Mouse (Mus musculus) heart, embryonic 12.5 days (tissue): ENCODE results near the gene Coro1a. TPM values are rescaled to one million over a fixed set of nuclear protein-coding genes. Genes with fewer than 3 reads are reported as not detected.

Source experiments
- ATAC-seq: fragments of 200-750 bp; cut with Nextera tagmentation; 2 replicates; pipeline ENCODE4 v1.8.0; 2017; ENCODE audit warnings: moderate TSS enrichment, moderate library complexity; ENCODE audit not compliant: insufficient number of reproducible peaks, low FRiP score
- H3K27ac ChIP-seq: fragments of 300-500 bp; sonication (generic); 2 replicates; pipeline ENCODE4 v1.5.1; 2016; ENCODE audit warnings: mild to moderate bottlenecking, moderate library complexity; ENCODE audit not compliant: poor library complexity, severe bottlenecking
- H3K27me3 ChIP-seq: fragments of 300-500 bp; sonication (generic); replicated peaks from 2 replicates; pipeline ENCODE4 v1.6.1; 2016; ENCODE audit warnings: mild to moderate bottlenecking, moderate library complexity
- H3K36me3 ChIP-seq: fragments of 300-500 bp; sonication (generic); 2 replicates; pipeline ENCODE4 v1.6.1; 2016; ENCODE audit warnings: mild to moderate bottlenecking, moderate library complexity
- H3K4me1 ChIP-seq: fragments of 300-500 bp; sonication (generic); replicated peaks from 2 replicates; pipeline ENCODE4 v1.6.1; 2016; ENCODE audit warnings: mild to moderate bottlenecking
- H3K4me2 ChIP-seq: fragments of 300-500 bp; sonication (generic); 2 replicates; pipeline ENCODE4 v1.6.1; 2016; ENCODE audit warnings: mild to moderate bottlenecking, moderate library complexity
- H3K4me3 ChIP-seq: fragments of 300-500 bp; sonication (generic); 2 replicates; pipeline ENCODE4 v1.5.1; 2016; ENCODE audit warnings: mild to moderate bottlenecking
- H3K9ac ChIP-seq: fragments of 300-500 bp; sonication (generic); 2 replicates; pipeline ENCODE4 v1.6.1; 2016; ENCODE audit warnings: mild to moderate bottlenecking, moderate library complexity
- H3K9me3 ChIP-seq: fragments of 300-500 bp; sonication (generic); replicated peaks from 2 replicates; pipeline ENCODE4 v1.6.1; 2016; ENCODE audit warnings: mild to moderate bottlenecking, moderate library complexity
- WGBS: fragments of 180-500 bp; shearing (Covaris S2); methylation state at CpG from one replicate; pipeline ENCODE4 v1.1.7; 2016; 5-methylcytosine and 5-hydroxymethylcytosine counted together
- polyA plus RNA-seq: library from polyadenylated mRNA; unstranded; fragments of >200 nt; fragmentation: Nextera tagmentation; extraction: Ambion mirVana; gene quantifications from 2 replicates; pipeline ENCODE4 v1.2.1, GENCODE M21; 2016

Gene Coro1a
- polyA plus RNA-seq, 1 experiment from 2014 or later: 9.8 TPM

GRCm38 (mm10) chr7:126704121-126704980, 3.2 kb downstream of the Coro1a start:
- 4% methylated on average over 39 of the region's 39 CpGs for WGBS

GRCm38 (mm10) chr7:126703757-126704077, 3.9 kb downstream of the Coro1a start:
- ATAC-seq: no peak
- Histone ChIP-seq H3K4me2 (peak overlapping the region; percentile 66), H3K9me3 (no peaks in the 10 kb centered on the region), H3K9ac (no peak overlapping the region), H3K4me3 (no peak overlapping the region), H3K4me1 (peaks cover 26% of the 10 kb centered on the region), H3K36me3 (no peaks in the 10 kb centered on the region), H3K27ac (no peak overlapping the region), H3K27me3 (peaks cover 53% of the 10 kb centered on the region)
- 29% methylated on average over 7 of the region's 7 CpGs for WGBS

More at GRCm38 (mm10) chr7:126704121-126704980, 3.2 kb downstream of the Coro1a start:
- Histone ChIP-seq H3K4me3 (peak overlapping the region; percentile 35), H3K36me3 (no peaks in the 10 kb centered on the region), H3K9ac (peak overlapping the region; percentile 27), H3K27me3 (peaks cover 53% of the 10 kb centered on the region), H3K4me1 (peaks cover 26% of the 10 kb centered on the region), H3K9me3 (peaks cover 3% of the 10 kb centered on the region; the same call in 1 of the 2 replicates), H3K27ac (no peak overlapping the region), H3K4me2 (peak overlapping the region; percentile 66)
- ATAC-seq: no peak

- H3K4me3 ChIP-seq: no peak overlapping the region
- H3K9ac ChIP-seq: no peak overlapping the region
- no peaks in the 10 kb centered on the region for H3K9me3 ChIP-seq
- ATAC-seq: no peak
- WGBS: 74% methylated on average over 12 of the region's 12 CpGs
- no peak overlapping the region for H3K27ac ChIP-seq
- H3K4me2 ChIP-seq: no peak overlapping the region
- H3K4me1 ChIP-seq: peaks cover 26% of the 10 kb centered on the region
- peaks cover 53% of the 10 kb centered on the region for H3K27me3 ChIP-seq
- no peaks in the 10 kb centered on the region for H3K36me3 ChIP-seq
These were observed 4.5 kb downstream of the Coro1a start for GRCm38 (mm10) chr7:126702861-126703756.

GRCm38 (mm10) chr7:126702358-126702757, 5.2 kb downstream of the Coro1a start:
- 62% methylated on average over 6 of the region's 6 CpGs for WGBS
- Histone ChIP-seq H3K9ac (no peak overlapping the region), H3K36me3 (no peaks in the 10 kb centered on the region), H3K9me3 (no peaks in the 10 kb centered on the region), H3K27me3 (peaks cover 46% of the 10 kb centered on the region), H3K27ac (no peak overlapping the region), H3K4me2 (no peak overlapping the region), H3K4me1 (peaks cover 26% of the 10 kb centered on the region), H3K4me3 (no peak overlapping the region)
- no peak for ATAC-seq

- no peaks in the 10 kb centered on the region for H3K36me3 ChIP-seq
- no peak for ATAC-seq
- H3K9ac ChIP-seq: peak overlapping the region; percentile 37; the same call in 1 of the 2 replicates
- H3K4me1 ChIP-seq: peaks cover 29% of the 10 kb centered on the region
- WGBS: 54% methylated on average over 24 of the region's 24 CpGs
- H3K4me3 ChIP-seq: peak overlapping the region; percentile 7; the same call in 1 of the 2 replicates
- H3K27me3 ChIP-seq: peaks cover 46% of the 10 kb centered on the region
- peak overlapping the region; percentile 53 for H3K4me2 ChIP-seq
- H3K27ac ChIP-seq: no peak overlapping the region
- no peaks in the 10 kb centered on the region for H3K9me3 ChIP-seq
These were observed 5.8 kb downstream of the Coro1a start for GRCm38 (mm10) chr7:126701559-126702357.

GRCm38 (mm10) chr7:126701070-126701469, 6.5 kb downstream of the Coro1a start:
- Histone ChIP-seq H3K27ac (no peak overlapping the region), H3K9me3 (no peaks in the 10 kb centered on the region), H3K27me3 (peaks cover 43% of the 10 kb centered on the region), H3K4me2 (peak overlapping the region; percentile 53), H3K9ac (peak overlapping the region; percentile 37; the same call in 1 of the 2 replicates), H3K36me3 (no peaks in the 10 kb centered on the region), H3K4me3 (peak overlapping the region; percentile 7; the same call in 1 of the 2 replicates), H3K4me1 (peaks cover 34% of the 10 kb centered on the region)
- under 1% methylated on average over 11 of the region's 11 CpGs for WGBS
- peak; percentile 62 for ATAC-seq

- WGBS: 75% methylated on average over 25 of the region's 25 CpGs
- Histone ChIP-seq H3K4me2 (no peak overlapping the region), H3K27ac (no peak overlapping the region), H3K4me3 (no peak overlapping the region), H3K27me3 (peaks cover 36% of the 10 kb centered on the region), H3K4me1 (peaks cover 34% of the 10 kb centered on the region), H3K36me3 (no peaks in the 10 kb centered on the region), H3K9me3 (no peaks in the 10 kb centered on the region), H3K9ac (0 out of 2 replicates have a peak overlapping the region, but pooled peaks have one; percentile 35)
- ATAC-seq: no peak
These were observed 7.2 kb downstream of the Coro1a start for GRCm38 (mm10) chr7:126700063-126701015.

- Histone ChIP-seq H3K27me3 (peaks cover 14% of the 10 kb centered on the region), H3K9ac (no peak overlapping the region), H3K4me2 (no peak overlapping the region), H3K27ac (no peak overlapping the region), H3K36me3 (no peaks in the 10 kb centered on the region), H3K4me1 (peaks cover 24% of the 10 kb centered on the region), H3K9me3 (no peaks in the 10 kb centered on the region), H3K4me3 (no peak overlapping the region)
- WGBS: 91% methylated on average over 8 of the region's 8 CpGs
- no peak for ATAC-seq
These were observed 9.7 kb downstream of the Coro1a start for GRCm38 (mm10) chr7:126697838-126698237.

GRCm38 (mm10) chr7:126696886-126697285, 10.7 kb downstream of the Coro1a start:
- Histone ChIP-seq H3K36me3 (peaks cover 9% of the 10 kb centered on the region), H3K9ac (peak overlapping the region; percentile 93)
- WGBS: 78% methylated on average over 3 of the region's 3 CpGs

More at GRCm38 (mm10) chr7:126696886-126697285, 10.7 kb downstream of the Coro1a start:
- Histone ChIP-seq H3K27ac (no peak overlapping the region), H3K4me2 (peak overlapping the region; percentile 82), H3K4me1 (peaks cover 24% of the 10 kb centered on the region), H3K4me3 (peak overlapping the region; percentile 87), H3K27me3 (peaks cover 4% of the 10 kb centered on the region; the same call in 1 of the 2 replicates), H3K9me3 (no peaks in the 10 kb centered on the region)
- ATAC-seq: no peak
